Mouse (Mus musculus): ENCODE measurements around the gene Sox15.

Gene Sox15

DNA sequence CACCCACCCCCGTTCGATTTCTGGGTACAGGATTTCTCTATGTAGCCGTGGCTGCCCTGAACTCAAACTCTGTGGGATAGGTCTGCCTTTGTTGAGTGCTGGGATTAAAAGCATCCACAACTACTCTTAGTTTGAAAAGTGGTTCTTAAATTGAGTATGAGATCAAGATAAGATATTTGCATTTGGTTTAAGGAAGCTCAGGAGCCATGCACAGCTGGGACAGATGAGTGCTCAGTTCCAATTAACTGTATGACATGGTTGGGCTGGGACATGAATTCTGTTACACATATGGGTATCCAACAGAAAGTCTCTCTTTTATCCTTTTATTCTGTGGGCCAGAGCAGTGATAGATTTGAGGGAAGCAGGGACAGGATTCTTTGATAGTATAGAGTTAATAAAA lies 19.6 kb upstream of the Sox15 start:
- DNase-seq, result no peak

GRCm38 (mm10) chr11:69645860-69646259 lies 9.3 kb upstream of the Sox15 start:
- no peak for DNase-seq

DNA sequence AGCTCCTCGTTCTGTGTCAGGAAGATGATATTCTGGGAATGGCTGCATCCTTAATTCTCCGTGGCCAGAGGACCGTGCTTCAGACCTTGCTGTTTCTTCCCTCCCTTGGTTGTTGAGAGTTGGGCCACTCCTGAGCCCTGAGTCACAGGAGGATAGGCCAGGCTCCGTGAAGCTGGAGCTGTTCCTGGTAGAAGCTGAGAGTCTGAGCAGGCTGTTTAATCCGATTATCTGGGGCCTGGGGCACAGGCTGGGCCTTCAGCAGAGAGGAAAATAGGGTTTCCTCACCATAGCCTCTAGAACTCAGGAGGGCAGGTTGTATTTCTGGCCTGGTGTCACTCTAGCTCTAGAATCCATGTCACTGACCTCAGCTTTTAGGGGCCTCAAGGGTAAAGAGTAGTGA lies 1.7 kb upstream of the Sox15 start:
- no peak for DNase-seq

- DNase-seq, result no peak
These were observed 354 bp upstream of the Sox15 start for GRCm38 (mm10) chr11:69654760-69655159.

- DNase-seq, result no peak
These were observed 946 bp downstream of the Sox15 start for GRCm38 (mm10) chr11:69656065-69656455.

DNA sequence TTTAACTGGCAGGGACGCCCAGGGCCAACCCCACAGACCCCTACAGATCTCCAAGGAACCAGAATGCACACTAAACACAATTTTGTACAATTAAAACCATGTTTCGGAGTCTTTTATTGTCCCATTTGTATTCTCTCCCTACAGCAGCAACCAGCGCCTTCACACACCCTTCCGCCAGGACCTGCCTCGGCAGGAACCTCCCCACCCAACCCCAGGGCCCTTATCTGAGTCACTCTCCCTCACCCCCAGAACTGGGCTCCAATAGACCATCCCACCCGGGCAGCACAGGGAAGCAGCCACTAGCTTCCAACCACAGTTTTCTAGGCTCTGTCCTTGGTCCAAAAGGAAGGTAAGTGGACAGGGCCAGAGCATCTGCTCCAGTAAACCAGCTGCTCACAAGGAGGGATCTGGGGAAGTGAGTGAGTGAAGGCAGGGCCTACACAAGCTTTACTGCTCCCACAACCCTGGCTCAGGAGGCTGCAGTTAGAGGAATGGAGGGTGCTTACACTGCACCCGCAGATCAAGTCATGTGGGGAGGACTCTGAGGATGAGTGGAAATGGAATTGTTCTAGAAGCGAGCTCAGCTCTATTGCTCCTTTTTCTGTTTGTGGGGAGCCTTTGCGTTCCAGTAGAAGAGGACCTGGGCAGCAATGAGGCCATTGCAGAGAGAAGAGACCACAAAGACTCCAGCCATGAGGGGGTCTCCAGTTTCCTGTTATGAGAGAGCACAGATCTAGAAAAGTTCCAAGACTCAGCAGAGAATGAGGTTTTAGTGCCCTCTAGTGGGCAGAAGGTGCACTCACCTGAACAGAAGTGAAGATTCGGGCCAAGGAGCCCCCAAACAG lies 1.7 kb downstream of the Sox15 start:
- peak; percentile 43 to 58 for DNase-seq

DNA sequence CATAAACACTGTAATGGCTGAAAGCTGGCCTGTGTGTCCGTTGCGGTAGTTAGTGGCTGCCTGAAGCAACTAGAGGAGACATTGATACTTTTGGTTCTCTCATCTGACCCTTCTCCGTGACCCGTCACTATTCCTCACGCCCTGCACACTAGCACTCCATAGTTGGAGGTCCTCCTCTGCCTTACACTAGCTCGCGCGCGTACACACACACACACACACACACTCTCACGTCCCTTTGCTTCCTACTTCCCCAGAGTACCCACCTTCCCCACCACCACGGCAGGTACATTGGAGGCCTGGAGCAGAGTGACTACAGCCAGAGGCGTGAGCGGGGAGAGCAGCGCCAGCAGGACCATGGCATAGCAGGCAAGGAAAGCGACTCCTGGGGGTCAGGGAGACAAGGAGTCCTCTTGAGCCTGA lies 2.4 kb downstream of the Sox15 start:
- no peak for DNase-seq

- DNase-seq, result no peak
These were observed 6.2 kb downstream of the Sox15 start for GRCm38 (mm10) chr11:69661221-69661881.

- DNase-seq, result peak; percentile 91 to 94
These were observed 7.3 kb downstream of the Sox15 start, which contains the start of gene Mpdu1 for GRCm38 (mm10) chr11:69662213-69662966. Gene Mpdu1, minus strand, starts transcription at chr11:69662642.

DNA sequence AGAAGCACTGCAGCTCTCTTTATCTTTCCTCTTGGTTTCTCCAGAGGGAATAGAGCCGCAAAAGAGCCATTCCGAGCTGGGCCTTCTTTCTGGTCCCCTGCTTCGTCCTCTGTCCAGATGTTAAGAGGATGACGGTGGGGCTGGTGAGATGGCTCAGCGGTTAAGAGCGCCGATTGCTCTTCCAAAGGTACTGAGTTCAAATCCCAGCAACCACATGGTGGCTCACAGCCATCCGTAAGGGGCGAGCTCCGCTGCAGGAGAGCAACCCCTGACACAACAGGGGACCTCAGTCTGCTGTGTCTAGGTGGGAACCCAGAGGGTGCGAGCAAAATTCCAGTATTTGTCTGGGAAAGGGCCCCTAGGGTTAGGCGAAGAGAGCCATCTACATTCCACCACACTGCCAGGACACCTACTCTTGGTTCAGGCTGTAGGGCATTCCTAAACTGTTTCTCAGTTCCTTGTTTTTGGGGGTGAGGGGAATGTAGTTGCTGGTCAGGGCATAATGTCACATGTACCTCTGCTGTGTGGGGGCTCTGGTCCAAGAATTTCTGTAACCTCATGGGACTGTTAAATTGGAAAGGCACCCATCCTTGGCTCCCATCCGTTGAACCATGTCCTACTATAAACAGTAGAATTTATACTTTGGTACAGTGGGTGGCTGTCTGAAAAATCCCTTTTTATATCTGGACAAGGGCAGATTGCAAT lies 8.0 kb downstream of the Sox15 start:
- peak in 1 of 2 experiments; percentile 21 for DNase-seq

- DNase-seq, result no peak
These were observed 8.7 kb downstream of the Sox15 start for GRCm38 (mm10) chr11:69663795-69664194.

DNA sequence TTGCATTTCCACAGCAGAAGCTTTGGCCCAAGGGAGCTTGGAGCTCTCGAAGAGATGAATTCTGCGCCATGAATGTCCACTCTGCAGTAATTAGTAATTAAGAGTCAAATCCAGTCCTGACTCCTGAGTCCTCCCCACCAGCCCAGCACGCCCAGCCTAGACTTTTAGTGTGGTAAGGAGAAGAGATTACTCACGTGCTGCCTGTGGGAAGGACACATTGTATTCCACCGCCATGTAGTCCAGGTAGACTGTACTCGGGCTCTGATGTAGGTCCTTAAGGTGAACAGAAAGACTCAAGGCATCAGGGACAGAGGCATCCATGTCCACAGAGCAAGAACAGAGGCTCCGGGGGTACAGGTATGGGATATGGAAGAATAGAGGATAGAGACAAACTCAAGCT lies 9.7 kb downstream of the Sox15 start:
- no peak for DNase-seq

- no peak for DNase-seq
These were observed 10.4 kb downstream of the Sox15 start for GRCm38 (mm10) chr11:69665457-69665960.

DNA sequence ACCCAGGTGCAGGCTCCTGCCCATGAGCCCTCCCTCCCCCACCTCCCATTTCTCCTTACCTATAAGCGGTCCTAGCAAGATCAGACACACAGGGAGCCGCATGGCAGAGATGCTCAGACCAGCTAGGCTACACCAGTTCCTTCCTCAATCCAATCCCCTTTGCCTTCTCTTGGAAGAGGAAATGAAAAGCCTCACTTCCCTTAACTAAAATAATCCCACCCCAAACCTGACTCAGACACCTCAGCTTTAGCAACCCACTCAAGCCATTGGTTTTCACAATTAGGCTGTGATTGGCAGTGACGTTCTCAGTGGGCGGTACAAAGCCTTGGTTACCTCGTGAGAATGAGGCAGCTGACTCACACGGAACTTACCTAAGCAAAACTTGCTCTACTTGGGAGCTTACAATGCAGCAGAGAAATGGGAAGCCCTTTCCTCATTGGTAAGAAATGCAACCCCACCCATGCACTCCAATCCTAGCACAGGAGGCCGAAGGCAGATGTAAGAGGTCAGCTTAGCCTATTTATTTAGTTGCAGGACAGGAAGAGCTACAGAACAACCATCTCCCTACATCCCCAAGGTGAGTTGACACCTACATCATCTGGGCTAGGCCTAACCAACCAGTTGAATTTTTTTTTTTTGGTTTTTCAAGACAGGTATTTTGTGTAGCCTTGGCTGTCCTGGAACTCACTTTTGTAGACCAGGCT lies 11.0 kb downstream of the Sox15 start, which contains the start of gene Cd68:
TSS of gene Cd68 (minus strand) at position 193 of the 704 bp plus-strand sequence.
- no peak for DNase-seq

DNA sequence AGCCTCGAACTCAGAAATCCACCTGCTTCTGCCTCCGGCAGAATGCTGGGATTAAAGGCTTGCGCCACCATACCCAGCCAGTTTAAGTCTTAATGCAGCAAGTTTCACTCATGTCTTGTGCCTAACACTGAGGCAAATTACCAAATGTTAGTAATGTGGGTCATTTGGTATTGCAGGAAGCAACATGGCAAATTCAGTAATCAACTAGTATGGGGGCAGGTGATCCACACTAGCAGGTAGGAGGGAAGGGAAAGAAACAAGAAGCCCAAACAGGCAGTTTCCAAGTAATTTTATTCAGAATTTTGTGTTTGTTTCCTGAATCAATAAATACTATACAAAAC lies 11.5 kb downstream of the Sox15 start:
- no peak for DNase-seq

GRCm38 (mm10) chr11:69670786-69671725 lies 15.9 kb downstream of the Sox15 start:
- peak; percentile 93 to 96 for DNase-seq

DNA sequence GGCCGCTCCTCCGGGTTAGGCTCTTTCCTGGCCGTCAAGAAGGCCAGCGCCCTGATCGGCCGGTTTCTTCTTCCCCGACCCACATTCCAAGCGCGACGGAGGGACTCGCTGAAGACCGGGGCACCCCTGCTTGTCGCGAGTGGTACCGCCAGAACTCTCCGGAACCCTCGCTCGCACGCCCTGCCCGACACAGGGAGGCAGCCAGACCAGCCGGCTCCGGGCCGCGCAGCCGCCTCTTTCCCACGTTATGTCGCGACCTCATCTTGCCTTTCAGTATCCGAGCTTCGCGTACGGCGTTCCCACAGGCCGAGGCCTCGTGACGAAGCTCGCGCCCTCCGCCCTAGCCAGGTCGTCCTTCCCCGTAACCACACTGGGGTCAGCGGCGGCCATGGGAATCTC lies 16.6 kb downstream of the Sox15 start:
- no peak for DNase-seq

DNA sequence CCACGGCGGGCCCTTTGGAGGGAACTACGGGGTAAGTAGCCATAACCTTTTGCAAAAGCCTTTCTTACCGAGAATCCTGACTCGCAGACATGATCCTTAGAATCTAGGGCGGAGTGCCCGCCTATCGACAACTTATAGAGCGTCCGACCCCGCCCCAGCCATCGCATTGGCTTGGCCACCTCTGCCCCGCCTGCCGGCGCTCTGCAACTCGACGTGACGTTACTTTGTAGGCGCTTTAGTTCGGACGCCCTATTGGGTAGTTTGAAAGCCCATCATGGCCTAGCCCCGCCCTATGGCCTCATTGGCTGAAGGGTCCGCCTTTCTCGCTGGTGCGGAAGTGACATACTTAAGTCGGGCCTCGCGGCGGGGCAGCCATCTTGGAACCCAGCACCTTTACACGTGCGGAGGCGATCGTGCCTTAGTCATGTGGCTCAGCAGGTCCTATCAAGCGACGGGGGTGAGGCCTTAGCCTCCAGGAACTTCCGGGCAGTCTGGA lies 17.1 kb downstream of the Sox15 start, which contains the start of gene Eif4a1:
TSS of gene Eif4a1 (minus strand) at position 213 of the 496 bp plus-strand sequence.
- DNase-seq, result peak; percentile 100

DNA sequence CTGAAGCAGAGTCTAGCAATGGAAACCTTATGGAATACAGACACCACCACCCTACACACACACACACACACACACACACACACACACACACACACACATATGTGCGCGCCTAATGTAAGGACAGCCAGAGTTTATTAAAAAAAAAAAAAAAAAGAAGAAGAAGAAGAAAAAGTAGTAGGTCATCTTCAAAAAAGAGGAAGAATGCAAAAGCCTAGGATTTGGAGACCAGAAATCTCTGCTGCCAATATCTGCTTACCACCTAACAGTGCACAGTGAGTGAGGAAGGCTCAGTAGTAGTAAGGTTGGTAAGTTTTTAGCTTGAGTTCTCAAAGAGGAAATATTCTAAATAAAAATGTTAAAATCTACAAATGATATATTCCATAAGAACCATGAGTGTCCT lies 24.0 kb downstream of the Sox15 start:
- DNase-seq, result no peak

GRCm38 (mm10) chr11:69680136-69680855 lies 25.2 kb downstream of the Sox15 start:
- DNase-seq, result peak in 1 of 2 experiments; percentile 15
